Mouse (Mus musculus): ENCODE results near the gene Pnliprp2.

Gene Pnliprp2

GRCm38 (mm10) chr19:58795114-58795669 is 35.7 kb downstream of the Pnliprp2 start:
- no peak for DNase-seq (ENCODE audit: low read depth, low spot score)

GRCm38 (mm10) chr19:58805191-58805779 is 45.8 kb downstream of the Pnliprp2 start:
- DNase-seq (ENCODE audit: low read depth, low spot score), result no peak

- DNase-seq (ENCODE audit: low read depth, low spot score), result peak; percentile 82
Measured at GRCm38 (mm10) chr19:58806364-58806763, 46.8 kb downstream of the Pnliprp2 start.

- no peak for DNase-seq (ENCODE audit: low read depth, low spot score)
Measured at GRCm38 (mm10) chr19:58808864-58809263, 49.3 kb downstream of the Pnliprp2 start.

- no peak for DNase-seq (ENCODE audit: low read depth, low spot score)
Measured at GRCm38 (mm10) chr19:58810536-58810935, 51.0 kb downstream of the Pnliprp2 start.

- no peak for DNase-seq (ENCODE audit: low read depth, low spot score)
Measured at GRCm38 (mm10) chr19:58815179-58815922, 55.8 kb downstream of the Pnliprp2 start.

- DNase-seq (ENCODE audit: low read depth, low spot score), result no peak
Measured at GRCm38 (mm10) chr19:58816453-58817041, 57.0 kb downstream of the Pnliprp2 start.

- DNase-seq (ENCODE audit: low read depth, low spot score), result no peak
Measured at GRCm38 (mm10) chr19:58817398-58817797, 57.9 kb downstream of the Pnliprp2 start.

- DNase-seq (ENCODE audit: low read depth, low spot score), result peak; percentile 40
Measured at GRCm38 (mm10) chr19:58818571-58819415, 59.3 kb downstream of the Pnliprp2 start.

- no peak for DNase-seq (ENCODE audit: low read depth, low spot score)
Measured at GRCm38 (mm10) chr19:58822454-58823200, 63.1 kb downstream of the Pnliprp2 start.

- no peak for DNase-seq (ENCODE audit: low read depth, low spot score)
Measured at GRCm38 (mm10) chr19:58823301-58823700, 63.8 kb downstream of the Pnliprp2 start.

GRCm38 (mm10) chr19:58824316-58824715 is 64.8 kb downstream of the Pnliprp2 start:
- no peak for DNase-seq (ENCODE audit: low read depth, low spot score)
